Mouse (Mus musculus): ENCODE results near the gene Stx4a. TPM values are rescaled to one million over a fixed set of nuclear protein-coding genes. Genes with fewer than 3 reads are reported as not detected.

Stx4a gene
- total RNA-seq, 1 experiment = 20.9 TPM

DNA sequence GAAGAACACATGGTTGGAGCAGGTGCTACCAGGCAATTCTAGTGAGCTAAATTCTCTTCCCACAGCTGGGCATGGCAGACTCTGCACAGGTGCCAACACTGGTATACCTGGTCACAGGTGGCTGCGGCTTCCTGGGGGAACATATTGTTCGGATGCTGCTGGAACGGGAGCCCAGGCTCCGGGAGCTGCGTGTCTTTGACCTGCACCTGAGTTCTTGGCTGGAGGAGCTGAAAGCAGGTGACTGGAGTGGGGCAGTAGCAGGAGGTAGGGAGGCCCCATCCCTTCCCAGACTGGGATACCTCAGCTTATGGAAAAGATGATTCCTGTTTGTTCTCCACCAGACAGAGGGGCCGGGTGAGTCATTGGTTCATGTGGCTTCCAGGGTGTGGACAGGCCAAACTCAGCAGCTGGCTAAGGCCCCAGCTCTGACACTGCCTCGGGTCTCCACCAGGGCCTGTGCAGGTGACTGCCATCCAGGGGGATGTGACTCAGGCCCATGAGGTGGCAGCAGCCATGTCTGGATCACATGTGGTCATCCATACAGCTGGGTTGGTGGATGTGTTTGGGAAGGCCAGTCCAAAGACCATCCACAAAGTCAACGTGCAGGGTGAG lies 23.0 kb upstream of the Stx4a start:
- DNase-seq (ENCODE audit: low read depth, low spot score) = no peak
- Histone ChIP-seq H3K4me3 (ENCODE audit: insufficient read depth in 1 of 2, low read depth in 1 of 2, low read length in 2 of 2, poor library complexity in 1 of 2, severe bottlenecking in 1 of 2) (peak overlapping the region; percentile 3 to 61; a peak in 2 of 4 replicates), H3K9me3 (ENCODE audit: control insufficient read depth, insufficient read depth, low read depth, low read length) (no peaks in the 10 kb centered on the region), H3K9ac (ENCODE audit: insufficient read depth, low read depth, low read length, poor library complexity, severe bottlenecking) (peak overlapping the region; percentile 40), H3K4me1 (ENCODE audit: control insufficient read depth in 2 of 2, insufficient read depth in 2 of 2, low read length in 2 of 2, poor library complexity in 1 of 2) (peaks cover 0 to 5% of the 10 kb centered on the region in 2 experiments; a peak in 1 of 4 replicates), H3K36me3 (ENCODE audit: control insufficient read depth, insufficient read depth, low read length, poor library complexity, severe bottlenecking) (peaks cover 44% of the 10 kb centered on the region), H3K27ac (ENCODE audit: insufficient read depth, low read depth, low read length, poor library complexity, severe bottlenecking) (no peak overlapping the region)
- no peak for TF ChIP-seq ZC3H11A (IDR thresholded peaks at IDR 0.05; ENCODE audit: borderline replicate concordance, low read depth, low read length)
- no peak for TF ChIP-seq ZNF384 (IDR thresholded peaks at IDR 0.05; ENCODE audit: low read depth, low read length)
- no peak for TF ChIP-seq HCFC1 (IDR thresholded peaks at IDR 0.05; ENCODE audit: borderline replicate concordance, insufficient read depth, low read length)
- no peak for TF ChIP-seq MAFK (IDR thresholded peaks at IDR 0.05; ENCODE audit: insufficient read depth, low read depth, low read length)
- no peak for TF ChIP-seq CHD2 (IDR thresholded peaks at IDR 0.05; ENCODE audit: low read depth, low read length)
- in situ Hi-C loops (cut with MboI; ENCODE audit: low sequenced_read_pairs in 2 of 2, unreplicated experiment in 2 of 2) = no loop called here

DNA sequence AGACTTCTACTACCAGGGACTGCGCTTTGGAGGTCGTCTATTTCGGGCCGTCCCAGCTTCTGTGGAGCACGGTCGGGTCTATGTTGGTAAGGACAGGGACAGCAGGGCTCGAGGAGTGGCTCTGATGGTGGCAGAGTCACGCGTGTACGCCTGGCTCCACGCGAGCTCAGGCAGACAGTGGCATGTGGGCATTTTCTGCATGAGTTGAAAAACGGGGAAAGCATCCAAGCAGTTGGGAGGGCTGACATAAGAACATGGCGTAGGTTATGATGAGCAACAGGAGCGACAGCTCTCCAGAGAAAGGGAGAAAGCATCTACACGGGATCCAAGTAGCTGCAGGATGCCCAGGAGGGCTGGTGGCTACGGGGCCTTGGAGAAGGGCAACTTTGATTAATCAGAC lies 21.8 kb upstream of the Stx4a start:
- no peak overlapping the region for H3K9ac ChIP-seq (ENCODE audit: insufficient read depth, low read depth, low read length, poor library complexity, severe bottlenecking)
- H3K4me1 ChIP-seq (ENCODE audit: control insufficient read depth in 2 of 2, insufficient read depth in 2 of 2, low read length in 2 of 2, poor library complexity in 1 of 2) = peaks cover 0 to 5% of the 10 kb centered on the region in 2 experiments; a peak in 1 of 4 replicates
- H3K9me3 ChIP-seq (ENCODE audit: control insufficient read depth, insufficient read depth, low read depth, low read length) = no peaks in the 10 kb centered on the region
- no peak overlapping the region for H3K4me3 ChIP-seq (ENCODE audit: insufficient read depth in 1 of 2, low read depth in 1 of 2, low read length in 2 of 2, poor library complexity in 1 of 2, severe bottlenecking in 1 of 2)
- no peak for TF ChIP-seq MAFK (IDR thresholded peaks at IDR 0.05; ENCODE audit: insufficient read depth, low read depth, low read length)
- no peak for TF ChIP-seq ZNF384 (IDR thresholded peaks at IDR 0.05; ENCODE audit: low read depth, low read length)
- TF ChIP-seq HCFC1 (IDR thresholded peaks at IDR 0.05; ENCODE audit: borderline replicate concordance, insufficient read depth, low read length) = no peak
- no peak for TF ChIP-seq ZC3H11A (IDR thresholded peaks at IDR 0.05; ENCODE audit: borderline replicate concordance, low read depth, low read length)
- TF ChIP-seq CHD2 (IDR thresholded peaks at IDR 0.05; ENCODE audit: low read depth, low read length) = no peak
- no peak overlapping the region for H3K27ac ChIP-seq (ENCODE audit: insufficient read depth, low read depth, low read length, poor library complexity, severe bottlenecking)
- no peak for DNase-seq (ENCODE audit: low read depth, low spot score)
- peaks cover 32% of the 10 kb centered on the region for H3K36me3 ChIP-seq (ENCODE audit: control insufficient read depth, insufficient read depth, low read length, poor library complexity, severe bottlenecking)
- in situ Hi-C loops (cut with MboI; ENCODE audit: low sequenced_read_pairs in 2 of 2, unreplicated experiment in 2 of 2) = no loop called here

- no peaks in the 10 kb centered on the region for H3K36me3 ChIP-seq (ENCODE audit: control insufficient read depth, insufficient read depth, low read length, poor library complexity, severe bottlenecking)
- TF ChIP-seq ZNF384 (IDR thresholded peaks at IDR 0.05; ENCODE audit: low read depth, low read length) (no peak), ZC3H11A (IDR thresholded peaks at IDR 0.05; ENCODE audit: borderline replicate concordance, low read depth, low read length) (no peak), HCFC1 (IDR thresholded peaks at IDR 0.05; ENCODE audit: borderline replicate concordance, insufficient read depth, low read length) (no peak), CHD2 (IDR thresholded peaks at IDR 0.05; ENCODE audit: low read depth, low read length) (no peak), MAFK (IDR thresholded peaks at IDR 0.05; ENCODE audit: insufficient read depth, low read depth, low read length) (no peak)
These were observed 15.3 kb upstream of the Stx4a start for GRCm38 (mm10) chr7:127808821-127809220.

DNA sequence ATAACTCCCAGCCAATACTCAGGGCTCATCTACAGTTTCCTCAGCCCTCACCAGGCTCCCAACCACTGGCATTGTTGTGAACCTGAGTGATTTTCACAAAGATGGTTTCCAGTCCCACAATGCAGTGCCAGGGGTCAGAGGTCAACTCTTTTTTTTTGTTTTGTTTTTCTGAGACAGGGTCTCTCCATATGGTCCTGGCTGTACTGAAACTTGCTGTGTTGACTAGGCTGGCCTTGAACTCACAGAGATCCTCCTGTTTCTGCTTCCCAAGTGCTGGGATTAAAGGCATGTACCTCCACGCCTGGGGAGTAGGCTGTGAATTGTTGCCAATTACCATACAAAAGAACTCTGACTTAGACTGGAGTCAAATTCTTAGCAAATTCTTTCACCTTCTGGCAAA lies 14.2 kb upstream of the Stx4a start:
- H3K9ac ChIP-seq (ENCODE audit: insufficient read depth, low read depth, low read length, poor library complexity, severe bottlenecking) = no peak overlapping the region
- in situ Hi-C loops (cut with MboI; ENCODE audit: low sequenced_read_pairs in 2 of 2, unreplicated experiment in 2 of 2) = no loop called here
- H3K9me3 ChIP-seq (ENCODE audit: control insufficient read depth, insufficient read depth, low read depth, low read length) = no peaks in the 10 kb centered on the region
- H3K27ac ChIP-seq (ENCODE audit: insufficient read depth, low read depth, low read length, poor library complexity, severe bottlenecking) = no peak overlapping the region
- no peak for TF ChIP-seq CHD2 (IDR thresholded peaks at IDR 0.05; ENCODE audit: low read depth, low read length)
- TF ChIP-seq HCFC1 (IDR thresholded peaks at IDR 0.05; ENCODE audit: borderline replicate concordance, insufficient read depth, low read length) = no peak
- TF ChIP-seq MAFK (IDR thresholded peaks at IDR 0.05; ENCODE audit: insufficient read depth, low read depth, low read length) = no peak
- no peak for TF ChIP-seq ZC3H11A (IDR thresholded peaks at IDR 0.05; ENCODE audit: borderline replicate concordance, low read depth, low read length)
- no peak for TF ChIP-seq ZNF384 (IDR thresholded peaks at IDR 0.05; ENCODE audit: low read depth, low read length)
- no peaks in the 10 kb centered on the region for H3K36me3 ChIP-seq (ENCODE audit: control insufficient read depth, insufficient read depth, low read length, poor library complexity, severe bottlenecking)
- H3K4me1 ChIP-seq (ENCODE audit: control insufficient read depth in 2 of 2, insufficient read depth in 2 of 2, low read length in 2 of 2, poor library complexity in 1 of 2) = peaks cover 2 to 10% of the 10 kb centered on the region in 2 experiments; a peak in 2 of 4 replicates
- H3K4me3 ChIP-seq (ENCODE audit: insufficient read depth in 1 of 2, low read depth in 1 of 2, low read length in 2 of 2, poor library complexity in 1 of 2, severe bottlenecking in 1 of 2) = no peak overlapping the region
- DNase-seq (ENCODE audit: low read depth, low spot score) = no peak

More at GRCm38 (mm10) chr7:127808821-127809220, 15.3 kb upstream of the Stx4a start:
- DNase-seq (ENCODE audit: low read depth, low spot score) = no peak
- H3K9ac ChIP-seq (ENCODE audit: insufficient read depth, low read depth, low read length, poor library complexity, severe bottlenecking) = no peak overlapping the region
- H3K4me1 ChIP-seq (ENCODE audit: control insufficient read depth in 2 of 2, insufficient read depth in 2 of 2, low read length in 2 of 2, poor library complexity in 1 of 2) = peaks cover 2 to 10% of the 10 kb centered on the region in 2 experiments; a peak in 2 of 4 replicates
- H3K27ac ChIP-seq (ENCODE audit: insufficient read depth, low read depth, low read length, poor library complexity, severe bottlenecking) = no peak overlapping the region
- in situ Hi-C loops (cut with MboI; ENCODE audit: low sequenced_read_pairs in 2 of 2, unreplicated experiment in 2 of 2) = no loop called here
- H3K9me3 ChIP-seq (ENCODE audit: control insufficient read depth, insufficient read depth, low read depth, low read length) = no peaks in the 10 kb centered on the region
- H3K4me3 ChIP-seq (ENCODE audit: insufficient read depth in 1 of 2, low read depth in 1 of 2, low read length in 2 of 2, poor library complexity in 1 of 2, severe bottlenecking in 1 of 2) = no peak overlapping the region

Measured in ES-E14 (cell line).